Mouse (Mus musculus) heart, embryonic 14.5 days (tissue): ENCODE data around the gene Gdf3. TPM values are rescaled to one million over a fixed set of nuclear protein-coding genes. Genes with fewer than 3 reads are reported as not detected.

Experiments
- ATAC-seq: fragments of 200-750 bp; cut with Nextera tagmentation; 2 replicates; pipeline ENCODE4 v1.8.0; 2017; ENCODE audit warnings: low read depth, moderate TSS enrichment; ENCODE audit not compliant: insufficient number of reproducible peaks, insufficient read depth, low FRiP score
- H3K27ac ChIP-seq, 2 experiments: fragments of 200-500 bp in 1 of 2; fragments of 300-500 bp in 1 of 2; sonication (generic) in 1 of 2; replicated peaks in 1 of 2; 2 replicates each; pipeline ENCODE4 v1.5.1; 2012 to 2014; ENCODE audit warnings: low read depth in 2 of 2, low read length in 2 of 2, control low read depth in 1 of 2, mild to moderate bottlenecking in 1 of 2, mixed read lengths in 1 of 2; ENCODE audit not compliant: control insufficient read depth in 1 of 2, insufficient read depth in 1 of 2
- H3K27me3 ChIP-seq: fragments of 300-500 bp; sonication (generic); 2 replicates; pipeline ENCODE4 v1.6.1; 2014; ENCODE audit warnings: mild to moderate bottlenecking, low read length, control low read depth; ENCODE audit not compliant: control insufficient read depth, insufficient read depth
- H3K36me3 ChIP-seq: fragments of 300-500 bp; sonication (generic); 2 replicates; pipeline ENCODE4 v1.6.1; 2014; ENCODE audit warnings: mild to moderate bottlenecking, control low read depth, low read length, mixed read lengths; ENCODE audit not compliant: control insufficient read depth, insufficient read depth
- H3K4me1 ChIP-seq, 2 experiments: fragments of 200-500 bp in 1 of 2; fragments of 300-500 bp in 1 of 2; sonication (generic) in 1 of 2; 2 replicates each; pipeline ENCODE4 v1.6.1; 2012 to 2014; ENCODE audit warnings: low read length in 2 of 2, control low read depth in 1 of 2, mixed read lengths in 1 of 2; ENCODE audit not compliant: control insufficient read depth in 2 of 2, insufficient read depth in 2 of 2
- H3K4me2 ChIP-seq: fragments of 300-500 bp; sonication (generic); 2 replicates; pipeline ENCODE4 v1.6.1; 2014; ENCODE audit warnings: mild to moderate bottlenecking, low read length
- H3K4me3 ChIP-seq, 2 experiments: fragments of 200-500 bp in 1 of 2; fragments of 300-500 bp in 1 of 2; sonication (generic) in 1 of 2; 2 replicates each; pipeline ENCODE4 v1.5.1; 2012 to 2014; ENCODE audit warnings: low read length in 2 of 2, mild to moderate bottlenecking in 2 of 2, control low read depth in 1 of 2, low read depth in 1 of 2, moderate library complexity in 1 of 2; ENCODE audit not compliant: control insufficient read depth in 1 of 2, insufficient read depth in 1 of 2
- H3K9ac ChIP-seq: fragments of 300-500 bp; sonication (generic); 2 replicates; pipeline ENCODE4 v1.6.1; 2014; ENCODE audit warnings: mild to moderate bottlenecking, low read length
- H3K9me3 ChIP-seq: fragments of 300-500 bp; sonication (generic); 2 replicates; pipeline ENCODE4 v1.6.1; 2016; ENCODE audit warnings: low read length, control low read depth; ENCODE audit not compliant: control insufficient read depth
- WGBS: fragments of 180-500 bp; shearing (Covaris S2); extraction: QIAGEN DNeasy Blood & Tissue Kit; methylation state at CpG from one replicate; pipeline ENCODE4 v1.1.7; 2014; 5-methylcytosine and 5-hydroxymethylcytosine counted together
- polyA plus RNA-seq: library from polyadenylated mRNA; unstranded; fragments of >200 nt; fragmentation: Nextera tagmentation; extraction: Ambion mirVana; gene quantifications from 2 replicates; pipeline ENCODE4 v1.2.1, GENCODE M21; 2014

Gene Gdf3
- polyA plus RNA-seq, 1 experiment from 2014 or later = 0.18 TPM

DNA sequence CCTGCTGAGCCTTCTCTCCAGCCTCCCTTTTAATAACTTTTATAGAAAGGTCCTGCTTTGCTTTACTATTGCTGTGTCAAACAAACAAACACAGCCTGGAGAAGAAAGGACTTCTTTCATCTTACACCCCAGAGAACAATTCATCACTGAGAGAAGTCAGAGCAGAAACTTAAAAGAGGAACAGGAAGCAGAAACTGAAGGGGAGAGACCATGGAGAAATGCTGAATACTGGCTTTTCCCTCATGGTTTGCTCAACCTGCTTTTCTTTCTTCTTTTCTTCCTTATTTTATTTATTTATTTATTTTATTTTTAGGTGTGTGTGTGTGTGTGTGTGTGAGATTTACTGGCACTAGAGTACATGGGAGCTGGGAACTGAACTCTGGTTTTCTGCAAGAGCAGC, 5.6 kb downstream of the Gdf3 start:
- H3K9ac ChIP-seq = no peak overlapping the region
- no peaks in the 10 kb centered on the region for H3K4me1 ChIP-seq
- ATAC-seq = no peak
- H3K4me2 ChIP-seq = no peak overlapping the region
- no peaks in the 10 kb centered on the region for H3K27me3 ChIP-seq
- no peak overlapping the region for H3K4me3 ChIP-seq
- no peaks in the 10 kb centered on the region for H3K36me3 ChIP-seq
- no peaks in the 10 kb centered on the region for H3K9me3 ChIP-seq
- H3K27ac ChIP-seq = no peak overlapping the region

DNA sequence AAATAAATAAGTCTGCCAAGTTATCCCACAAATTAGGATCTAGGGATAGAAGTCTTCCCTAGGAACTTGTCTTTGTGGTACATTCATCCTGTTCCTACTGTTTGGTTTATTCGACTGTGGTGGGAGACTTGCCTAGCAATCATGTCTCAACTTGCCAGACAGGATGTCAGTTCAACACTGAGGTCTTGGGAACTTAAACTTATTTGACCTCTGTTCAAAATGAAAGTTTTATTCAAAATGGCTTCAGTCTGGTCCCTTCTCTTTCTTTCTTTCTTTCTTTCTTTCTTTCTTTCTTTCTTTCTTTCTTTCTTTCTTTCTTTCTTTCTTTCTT, 6.9 kb downstream of the Gdf3 start:
- WGBS = 32% methylated on average over 1 of the region's 1 CpGs
- H3K9me3 ChIP-seq = no peaks in the 10 kb centered on the region
- peak overlapping the region in 1 of 2 experiments; percentile 57; a peak in 2 of 4 replicates for H3K4me3 ChIP-seq
- H3K4me2 ChIP-seq = peak overlapping the region; percentile 79
- H3K9ac ChIP-seq = peak overlapping the region; percentile 75; the same call in 1 of the 2 replicates
- peak overlapping the region in 1 of 2 experiments; percentile 52; a peak in 1 of 4 replicates for H3K27ac ChIP-seq
- H3K36me3 ChIP-seq = no peaks in the 10 kb centered on the region
- H3K27me3 ChIP-seq = no peaks in the 10 kb centered on the region
- no peak for ATAC-seq
- H3K4me1 ChIP-seq = no peaks in the 10 kb centered on the region

DNA sequence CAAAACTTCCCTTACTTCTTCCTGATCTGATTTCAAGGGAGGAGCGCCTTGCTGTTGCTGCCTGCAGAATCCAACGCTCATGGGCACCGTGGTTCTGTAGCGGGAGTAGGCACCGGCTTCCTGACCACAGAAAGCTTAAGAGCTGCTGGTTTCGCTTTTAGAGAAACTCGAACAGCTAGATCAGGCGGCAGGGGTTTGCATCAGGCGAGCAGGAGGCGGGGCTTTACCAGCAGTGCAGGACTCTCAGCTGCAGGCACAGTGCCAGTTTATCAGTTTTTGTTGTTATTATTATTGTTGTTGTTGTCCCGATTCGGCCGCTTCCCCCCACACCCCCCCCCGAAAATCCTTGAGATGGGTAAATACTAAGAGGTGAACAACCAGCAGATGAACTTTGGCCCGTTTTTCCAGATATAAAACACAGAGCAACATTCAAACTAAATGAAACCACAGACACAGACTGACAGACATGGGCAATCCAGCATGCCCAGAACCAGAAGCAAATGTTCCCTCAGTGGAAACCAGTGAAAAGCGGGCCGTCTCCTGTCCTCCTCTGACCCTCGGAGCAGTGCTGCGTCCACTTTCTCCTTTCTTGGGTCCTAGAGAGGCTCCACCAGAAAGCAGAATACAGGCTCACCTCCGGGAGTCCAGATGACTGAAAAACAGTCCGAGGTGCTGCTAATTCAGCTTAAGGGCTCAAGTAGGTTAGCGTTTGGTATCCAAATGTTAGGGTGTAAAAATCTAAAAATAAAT, 7.5 kb downstream of the Gdf3 start, which contains the start of gene Apobec1:
TSS of gene Apobec1 (minus strand) at position 203 of the 750 bp plus-strand sequence.
- H3K36me3 ChIP-seq = no peaks in the 10 kb centered on the region
- H3K4me2 ChIP-seq = peak within 1 kb of the TSS; percentile 79
- 3% methylated on average over 22 of the region's 22 CpGs for WGBS
- H3K9ac ChIP-seq = peak within 1 kb of the TSS; percentile 75
- 0 out of 2 replicates have a peak, but pooled peaks have one; percentile 33 for ATAC-seq
- peak within 1 kb of the TSS; percentile 57 to 74 for H3K4me3 ChIP-seq
- H3K9me3 ChIP-seq = no peaks in the 10 kb centered on the region
- no peaks in the 10 kb centered on the region for H3K4me1 ChIP-seq
- peak within 1 kb of the TSS; percentile 48 to 52 for H3K27ac ChIP-seq
- no peaks in the 10 kb centered on the region for H3K27me3 ChIP-seq

DNA sequence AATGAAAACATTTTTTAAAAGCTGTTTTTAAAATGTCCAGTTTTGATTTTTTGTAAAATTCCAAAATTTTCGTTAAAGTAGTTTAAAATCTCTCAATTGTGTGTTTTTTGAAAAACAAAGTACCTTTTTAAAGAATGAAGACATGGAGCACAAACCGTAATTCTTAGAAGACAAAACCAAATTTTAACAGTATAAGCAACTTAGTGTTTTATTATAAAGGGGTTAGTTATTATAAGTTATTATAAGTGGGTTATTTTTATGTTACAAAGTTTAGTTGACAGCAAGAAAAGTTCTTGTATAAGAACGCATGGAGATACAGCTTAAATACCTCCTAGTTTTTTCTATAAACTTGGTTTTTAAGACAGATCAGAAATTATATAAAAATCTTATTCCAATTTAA, 8.3 kb downstream of the Gdf3 start:
- H3K9me3 ChIP-seq = no peaks in the 10 kb centered on the region
- no peaks in the 10 kb centered on the region for H3K27me3 ChIP-seq
- peak overlapping the region; percentile 79 for H3K4me2 ChIP-seq
- H3K36me3 ChIP-seq = no peaks in the 10 kb centered on the region
- peak overlapping the region; percentile 75; the same call in 1 of the 2 replicates for H3K9ac ChIP-seq
- WGBS = 80% methylated on average over 3 of the region's 3 CpGs
- no peak for ATAC-seq
- no peak overlapping the region for H3K27ac ChIP-seq
- peak overlapping the region in 1 of 2 experiments; percentile 57; a peak in 2 of 4 replicates for H3K4me3 ChIP-seq
- H3K4me1 ChIP-seq = no peaks in the 10 kb centered on the region

DNA sequence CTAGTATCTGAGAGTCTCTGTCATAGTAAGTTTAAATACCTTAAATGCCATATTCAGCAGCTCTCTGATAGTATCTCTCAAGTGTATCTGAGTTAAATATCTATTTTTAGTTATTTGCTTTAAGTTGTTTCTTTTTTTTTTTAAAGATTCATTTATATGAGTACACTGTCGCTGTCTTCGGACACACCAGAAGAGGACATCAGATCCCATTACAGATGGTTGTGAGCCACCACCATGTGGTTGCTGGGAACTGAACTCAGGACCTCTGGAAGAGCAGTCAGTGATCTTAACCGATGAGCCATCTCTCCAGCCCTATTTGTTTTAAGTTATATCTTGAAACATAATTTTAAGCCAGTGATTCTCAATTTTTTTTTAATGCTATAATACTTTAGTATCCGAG, 8.9 kb downstream of the Gdf3 start:
- H3K4me3 ChIP-seq = no peak overlapping the region
- ATAC-seq = no peak
- H3K27me3 ChIP-seq = no peaks in the 10 kb centered on the region
- 87% methylated on average over 4 of the region's 4 CpGs for WGBS
- H3K36me3 ChIP-seq = no peaks in the 10 kb centered on the region
- no peak overlapping the region for H3K9ac ChIP-seq
- H3K4me2 ChIP-seq = no peak overlapping the region
- H3K4me1 ChIP-seq = no peaks in the 10 kb centered on the region
- H3K27ac ChIP-seq = no peak overlapping the region
- H3K9me3 ChIP-seq = no peaks in the 10 kb centered on the region

DNA sequence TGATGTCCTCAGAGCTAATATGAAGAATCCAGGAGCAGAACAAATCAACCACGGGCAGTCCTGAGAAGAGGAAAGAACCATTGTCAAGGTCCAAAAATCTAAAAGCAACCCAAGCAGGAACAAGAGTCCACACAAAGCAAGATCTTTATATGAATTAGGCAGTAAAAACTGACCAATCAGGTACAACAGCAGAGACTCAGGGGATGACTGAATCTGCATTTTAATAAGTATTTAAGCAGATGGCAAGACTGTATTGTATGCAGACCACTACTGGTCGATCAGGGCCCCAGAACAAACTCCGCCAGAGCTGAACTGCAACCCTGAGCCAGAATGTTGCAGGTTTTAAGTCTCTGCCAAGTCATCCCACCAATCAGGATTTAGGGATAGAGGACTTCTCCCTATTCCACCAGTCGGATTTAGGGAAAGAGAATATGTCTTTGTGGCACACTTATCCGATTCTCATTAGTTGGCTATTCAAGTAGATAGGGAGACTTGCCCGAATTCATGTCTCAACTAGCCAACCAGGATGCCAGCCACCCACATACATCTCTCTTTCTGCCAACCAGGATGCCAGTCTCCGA, 9.7 kb downstream of the Gdf3 start:
- Histone ChIP-seq H3K9ac (no peak overlapping the region), H3K27me3 (no peaks in the 10 kb centered on the region), H3K9me3 (no peaks in the 10 kb centered on the region), H3K4me3 (no peak overlapping the region), H3K36me3 (no peaks in the 10 kb centered on the region), H3K4me2 (no peak overlapping the region), H3K4me1 (no peaks in the 10 kb centered on the region), H3K27ac (no peak overlapping the region)
- WGBS = 78% methylated on average over 7 of the region's 7 CpGs
- ATAC-seq = no peak

DNA sequence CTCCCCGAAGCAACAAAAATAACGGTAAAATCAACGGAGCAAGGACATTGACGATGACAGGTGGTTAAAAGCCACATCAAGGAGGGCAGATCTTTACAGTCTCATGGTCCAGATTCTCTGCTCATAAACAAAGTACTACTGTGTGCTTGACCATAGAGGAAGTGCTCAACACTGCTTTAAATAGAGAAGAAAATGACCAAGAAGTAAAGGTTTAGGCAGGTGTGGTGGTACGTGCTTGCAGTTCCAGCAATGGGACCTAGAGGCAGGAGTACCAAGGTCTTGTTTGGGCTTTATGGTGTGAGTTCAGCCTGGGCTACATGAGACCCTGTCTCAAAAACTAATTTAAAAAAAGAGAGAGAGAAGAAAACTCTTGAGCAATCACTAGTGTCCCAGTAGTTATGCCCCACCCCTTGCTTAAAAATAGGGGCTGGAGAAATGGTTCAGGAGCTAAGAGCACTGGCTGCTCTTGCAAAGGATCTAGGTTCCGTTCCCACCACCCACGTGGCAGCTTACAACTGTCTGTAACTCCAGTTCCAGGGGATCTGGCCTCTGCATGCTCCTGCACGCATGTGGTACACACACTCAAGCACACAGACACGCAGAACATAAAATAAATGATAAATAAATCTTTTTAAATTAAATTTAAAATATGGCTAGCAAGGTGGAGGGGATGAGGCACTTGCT, 10.7 kb downstream of the Gdf3 start:
- no peak overlapping the region for H3K9ac ChIP-seq
- no peak overlapping the region for H3K4me2 ChIP-seq
- no peak overlapping the region for H3K4me3 ChIP-seq
- H3K27ac ChIP-seq = no peak overlapping the region
- no peaks in the 10 kb centered on the region for H3K4me1 ChIP-seq
- WGBS = 84% methylated on average over 9 of the region's 9 CpGs
- ATAC-seq = no peak
- no peaks in the 10 kb centered on the region for H3K9me3 ChIP-seq
- H3K27me3 ChIP-seq = no peaks in the 10 kb centered on the region
- no peaks in the 10 kb centered on the region for H3K36me3 ChIP-seq
